Mouse (Mus musculus): ENCODE measurements around the gene Slc44a3.

Gene Slc44a3

GRCm38 (mm10) chr3:121460473-121461193 lies 71.6 kb downstream of the Slc44a3 start:
- DNase-seq (ENCODE audit: extremely low spot score): no peak

DNA sequence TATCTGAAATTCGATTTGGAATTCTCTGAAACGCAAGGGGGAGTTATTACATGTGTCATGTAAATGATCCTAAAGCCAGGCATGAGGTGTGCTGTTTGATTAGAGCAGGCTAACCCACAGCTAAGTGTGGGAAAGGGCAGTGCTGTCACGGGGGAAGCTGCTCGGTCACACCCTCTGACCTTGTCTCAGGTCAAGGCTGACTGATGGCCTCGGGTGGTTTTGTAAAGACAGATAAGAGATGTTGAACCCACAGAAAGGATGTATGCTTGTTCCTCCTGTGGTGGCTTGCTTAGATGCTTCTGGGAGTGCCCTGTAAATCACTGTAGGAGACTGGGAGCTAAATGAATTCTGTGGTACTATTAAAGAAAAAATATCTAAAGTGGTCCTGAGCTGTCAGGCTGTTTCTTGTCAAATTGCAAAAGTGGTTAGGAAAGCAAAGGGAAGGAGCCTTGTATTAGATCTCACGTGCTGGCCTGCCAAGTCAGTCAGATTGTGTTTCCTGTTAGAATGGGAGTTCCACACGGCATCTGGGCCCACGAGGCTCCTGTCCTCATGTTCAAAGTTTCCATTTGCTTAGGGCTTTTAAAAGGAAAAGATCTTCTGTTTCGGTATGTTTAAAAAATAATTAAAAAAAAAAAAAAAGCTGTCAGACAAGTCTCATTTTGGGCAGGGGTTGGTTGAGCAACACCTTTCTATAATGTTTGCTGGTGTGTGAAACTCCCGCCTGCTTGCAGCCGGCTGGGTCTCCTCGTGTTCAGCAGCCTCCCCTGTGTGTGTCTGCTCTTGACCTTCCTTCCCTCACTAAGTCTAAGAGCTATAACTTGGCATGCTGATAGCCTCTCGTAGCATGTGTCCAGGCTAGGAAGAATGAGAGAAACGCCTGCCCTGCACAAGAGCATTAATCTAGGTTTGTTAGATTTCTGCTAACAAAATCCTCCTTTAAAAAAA lies 73.4 kb downstream of the Slc44a3 start:
- DNase-seq (ENCODE audit: extremely low spot score): no peak

DNA sequence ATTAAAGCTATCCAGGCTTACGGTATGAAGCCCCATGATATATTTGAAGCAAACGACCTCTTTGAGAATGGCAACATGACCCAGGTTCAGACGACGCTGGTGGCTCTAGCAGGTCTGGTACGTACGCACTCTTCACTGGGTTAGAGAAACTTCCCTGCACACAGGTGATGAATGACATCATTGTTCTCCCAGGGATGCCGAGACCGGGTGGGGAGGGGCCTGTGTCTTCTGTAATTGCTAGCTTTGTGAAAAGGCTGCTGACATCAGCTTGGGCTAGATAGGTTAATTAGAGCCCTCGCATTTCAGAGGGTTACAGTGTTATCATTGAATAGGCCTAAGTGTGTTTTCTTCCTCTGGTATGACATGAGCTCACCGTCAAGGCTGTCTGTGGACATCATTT lies 80.8 kb downstream of the Slc44a3 start:
- no peak for DNase-seq (ENCODE audit: extremely low spot score)

GRCm38 (mm10) chr3:121449527-121449926 lies 82.7 kb downstream of the Slc44a3 start:
- no peak for DNase-seq (ENCODE audit: extremely low spot score)

DNA sequence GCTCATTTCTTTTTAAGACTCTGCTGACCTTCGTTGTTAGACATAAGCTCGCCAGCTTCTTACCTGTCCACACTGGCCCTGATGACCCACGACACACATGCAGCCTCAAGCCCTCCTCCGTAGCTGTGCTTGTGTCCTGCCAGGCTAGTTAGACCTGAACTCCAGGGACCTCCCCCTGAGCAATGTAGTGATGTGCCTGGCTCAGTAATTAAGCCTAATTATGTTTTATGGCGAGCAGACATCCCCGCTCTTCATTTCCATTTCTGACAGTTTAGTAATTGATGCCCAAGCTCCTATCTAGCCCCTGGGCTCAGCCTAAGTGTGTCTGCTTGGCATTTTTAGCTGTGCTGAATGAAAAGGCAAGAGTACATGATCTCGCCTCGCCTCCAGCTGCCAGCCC lies 83.6 kb downstream of the Slc44a3 start:
- no peak for DNase-seq (ENCODE audit: extremely low spot score)

DNA sequence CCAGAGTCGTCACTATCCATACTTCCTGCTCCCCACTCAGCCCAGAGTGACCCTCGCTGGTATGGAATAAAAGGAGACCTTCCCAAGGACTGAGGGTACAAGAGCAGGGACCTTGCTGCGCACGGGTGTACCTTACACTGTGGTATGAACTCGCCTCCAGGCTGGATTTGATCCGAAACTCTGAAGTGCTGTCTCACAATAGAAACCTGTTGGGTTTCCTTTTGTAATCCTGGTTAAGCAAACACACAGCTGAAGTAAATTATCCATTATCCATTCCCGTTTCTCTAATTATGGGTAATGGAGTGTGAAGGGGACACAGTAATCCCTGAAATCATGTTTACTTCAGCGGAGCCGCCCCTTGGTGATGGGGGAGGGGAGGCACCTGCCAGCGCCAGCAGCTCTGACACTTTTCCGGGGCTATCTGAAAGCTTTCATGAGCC lies 84.2 kb downstream of the Slc44a3 start:
- no peak for DNase-seq (ENCODE audit: extremely low spot score)

GRCm38 (mm10) chr3:121446454-121446853 lies 85.8 kb downstream of the Slc44a3 start:
- no peak for DNase-seq (ENCODE audit: extremely low spot score)

- no peak for DNase-seq (ENCODE audit: extremely low spot score)
Measured at GRCm38 (mm10) chr3:121444414-121444813, 87.8 kb downstream of the Slc44a3 start.

DNA sequence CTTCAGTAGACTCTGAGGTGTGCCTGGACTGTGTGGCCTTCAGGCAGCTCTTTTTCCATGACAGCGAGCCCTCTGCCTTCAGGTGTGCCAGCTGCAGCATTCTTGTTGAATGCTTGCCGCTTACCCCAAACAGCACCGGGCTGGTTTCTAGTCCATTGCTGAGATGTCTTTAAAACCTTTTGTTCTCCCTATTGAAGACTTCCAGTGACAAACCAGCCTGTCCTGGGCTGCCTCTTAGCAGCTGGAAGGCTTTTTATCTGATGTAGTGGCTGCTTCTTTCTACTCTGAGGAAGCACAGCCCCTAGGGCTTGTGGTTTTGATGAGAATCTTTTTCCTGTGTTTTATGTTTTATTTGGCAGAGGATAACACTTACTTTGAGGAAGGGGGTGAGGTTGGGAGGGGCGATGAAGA lies 88.3 kb downstream of the Slc44a3 start:
- DNase-seq (ENCODE audit: extremely low spot score): no peak

- DNase-seq (ENCODE audit: extremely low spot score): no peak
Measured at GRCm38 (mm10) chr3:121442288-121442687, 89.9 kb downstream of the Slc44a3 start.

DNA sequence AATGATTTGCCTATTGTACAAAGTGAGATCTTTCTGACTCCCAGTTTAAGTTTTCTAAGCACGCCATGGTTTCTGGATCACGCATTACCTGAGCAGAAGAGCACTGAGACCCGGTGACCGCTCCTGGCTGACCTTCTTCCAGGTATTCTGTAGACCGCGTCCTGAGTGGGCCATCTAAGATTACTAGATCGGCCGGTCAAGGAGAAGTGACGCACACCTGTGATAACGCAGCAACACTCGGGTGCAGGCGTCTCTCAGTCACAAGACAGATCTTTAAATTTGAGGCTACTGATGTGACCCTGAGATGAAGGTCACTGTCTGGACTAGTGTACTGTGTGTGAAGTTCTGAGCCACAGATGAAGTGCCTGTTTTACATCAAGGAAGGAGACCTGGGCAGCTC lies 90.7 kb downstream of the Slc44a3 start:
- DNase-seq (ENCODE audit: extremely low spot score): no peak

DNA sequence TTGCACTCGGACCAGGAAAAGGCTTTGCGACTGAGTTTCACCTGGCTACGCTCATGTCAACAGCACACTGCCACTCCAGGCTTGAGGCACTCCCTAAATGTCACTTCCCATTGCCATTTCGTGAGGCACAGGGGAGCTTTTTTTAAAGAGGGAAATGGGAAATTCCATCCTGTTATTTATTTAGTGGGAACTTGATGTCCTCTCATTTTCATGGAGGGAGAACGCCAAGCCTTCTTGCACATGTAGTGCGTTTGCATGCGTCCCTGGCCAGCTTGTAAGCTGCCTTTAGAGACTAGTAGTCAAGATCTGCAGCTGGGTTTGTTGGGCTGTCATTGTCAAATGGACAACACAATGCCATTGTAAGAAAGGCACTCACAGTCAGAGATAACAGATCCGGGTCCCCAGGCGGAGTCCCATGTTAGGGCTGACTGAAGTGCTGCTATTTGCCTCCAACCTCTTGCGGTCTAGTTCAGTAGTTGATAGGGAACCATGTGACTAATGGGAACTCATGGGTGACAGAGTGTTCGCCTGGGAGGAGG lies 92.5 kb downstream of the Slc44a3 start:
- no peak for DNase-seq (ENCODE audit: extremely low spot score)

- DNase-seq (ENCODE audit: extremely low spot score): no peak
Measured at GRCm38 (mm10) chr3:121437996-121438395, 94.2 kb downstream of the Slc44a3 start.

- DNase-seq (ENCODE audit: extremely low spot score): no peak
Measured at GRCm38 (mm10) chr3:121437070-121437469, 95.1 kb downstream of the Slc44a3 start.

- DNase-seq (ENCODE audit: extremely low spot score): no peak
Measured at GRCm38 (mm10) chr3:121435296-121435695, 96.9 kb downstream of the Slc44a3 start.

GRCm38 (mm10) chr3:121433968-121434533 lies 98.2 kb downstream of the Slc44a3 start:
- no peak for DNase-seq (ENCODE audit: extremely low spot score)

- DNase-seq (ENCODE audit: extremely low spot score): no peak
Measured at GRCm38 (mm10) chr3:121433359-121433758, 98.8 kb downstream of the Slc44a3 start.

GRCm38 (mm10) chr3:121430289-121430936 lies 101.8 kb downstream of the Slc44a3 start:
- no peak for DNase-seq (ENCODE audit: extremely low spot score)

DNA sequence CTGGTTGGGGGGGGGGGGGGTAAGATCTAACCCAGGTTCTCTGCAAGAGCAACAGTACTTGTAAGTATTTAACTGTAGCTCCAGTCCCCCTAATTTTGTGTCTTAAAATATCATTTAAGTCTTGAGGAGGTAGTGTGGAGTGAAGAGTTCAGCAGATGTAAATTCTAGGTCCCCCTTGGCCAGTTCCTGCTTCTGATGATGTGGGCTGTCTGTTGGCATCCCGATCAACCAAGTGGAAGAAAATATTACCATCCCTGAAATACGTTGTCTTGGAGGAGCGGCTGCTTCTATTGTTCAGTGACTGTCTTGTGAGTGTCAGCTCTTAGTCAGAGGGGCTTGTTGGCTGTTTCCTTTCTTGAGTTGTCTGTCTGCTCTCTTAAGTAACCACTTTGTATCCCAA lies 102.7 kb downstream of the Slc44a3 start:
- DNase-seq (ENCODE audit: extremely low spot score): no peak

- DNase-seq (ENCODE audit: extremely low spot score): no peak
Measured at GRCm38 (mm10) chr3:121428696-121429259, 103.4 kb downstream of the Slc44a3 start.

- no peak for DNase-seq (ENCODE audit: extremely low spot score)
Measured at GRCm38 (mm10) chr3:121428230-121428629, 104.0 kb downstream of the Slc44a3 start.

All from embryo, embryonic 9.5 days (tissue).